Mouse (Mus musculus): ENCODE results near the gene Arf4. TPM values are rescaled to one million over a fixed set of nuclear protein-coding genes. Genes with fewer than 3 reads are reported as not detected.

Gene Arf4
- polyA plus RNA-seq, 1 experiment from 2014 or later, result 501 TPM

GRCm38 (mm10) chr14:26639251-26639650, 1.4 kb downstream of the Arf4 start:
- no peaks in the 10 kb centered on the region for H3K27me3 ChIP-seq (replicated peaks; ENCODE audit: low read depth, poor library complexity, severe bottlenecking)
- H3K27ac ChIP-seq (replicated peaks), result peak overlapping the region; percentile 96
- H3K36me3 ChIP-seq (replicated peaks), result peaks cover 6% of the 10 kb centered on the region
- WGBS, result 15% methylated on average over 11 of the region's 11 CpGs
- DNase-seq (ENCODE audit: low spot score), result no peak
- H3K4me1 ChIP-seq, result peaks cover 17% of the 10 kb centered on the region
- peak overlapping the region; percentile 94 for H3K4me3 ChIP-seq
- H3K9me3 ChIP-seq, result no peaks in the 10 kb centered on the region

GRCm38 (mm10) chr14:26639961-26640360, 2.1 kb downstream of the Arf4 start:
- no peaks in the 10 kb centered on the region for H3K9me3 ChIP-seq
- no peak for DNase-seq (ENCODE audit: low spot score)
- H3K4me1 ChIP-seq, result peaks cover 17% of the 10 kb centered on the region
- no peak overlapping the region for H3K27ac ChIP-seq (replicated peaks)
- H3K4me3 ChIP-seq, result peak overlapping the region; percentile 94
- WGBS, result 76% methylated on average over 2 of the region's 2 CpGs
- peaks cover 6% of the 10 kb centered on the region for H3K36me3 ChIP-seq (replicated peaks)
- H3K27me3 ChIP-seq (replicated peaks; ENCODE audit: low read depth, poor library complexity, severe bottlenecking), result no peaks in the 10 kb centered on the region

GRCm38 (mm10) chr14:26643006-26643624, 5.2 kb downstream of the Arf4 start:
- Histone ChIP-seq H3K27ac (replicated peaks) (no peak overlapping the region), H3K36me3 (replicated peaks) (peaks cover 22% of the 10 kb centered on the region), H3K27me3 (replicated peaks; ENCODE audit: low read depth, poor library complexity, severe bottlenecking) (no peaks in the 10 kb centered on the region), H3K4me1 (peaks cover 9% of the 10 kb centered on the region), H3K4me3 (no peak overlapping the region), H3K9me3 (no peaks in the 10 kb centered on the region)
- 83% methylated on average over 3 of the region's 3 CpGs for WGBS
- DNase-seq (ENCODE audit: low spot score), result no peak

GRCm38 (mm10) chr14:26645989-26646650, 8.2 kb downstream of the Arf4 start:
- Histone ChIP-seq H3K4me1 (no peaks in the 10 kb centered on the region), H3K9me3 (no peaks in the 10 kb centered on the region), H3K4me3 (no peak overlapping the region), H3K36me3 (replicated peaks) (peaks cover 37% of the 10 kb centered on the region), H3K27ac (replicated peaks) (no peak overlapping the region), H3K27me3 (replicated peaks; ENCODE audit: low read depth, poor library complexity, severe bottlenecking) (no peaks in the 10 kb centered on the region)
- no peak for DNase-seq (ENCODE audit: low spot score)
- WGBS, result 78% methylated on average over 5 of the region's 5 CpGs

- H3K9me3 ChIP-seq, result no peaks in the 10 kb centered on the region
- H3K4me1 ChIP-seq, result no peaks in the 10 kb centered on the region
- 89% methylated on average over 2 of the region's 2 CpGs for WGBS
- no peak overlapping the region for H3K27ac ChIP-seq (replicated peaks)
- H3K27me3 ChIP-seq (replicated peaks; ENCODE audit: low read depth, poor library complexity, severe bottlenecking), result no peaks in the 10 kb centered on the region
- no peak overlapping the region for H3K4me3 ChIP-seq
- no peak for DNase-seq (ENCODE audit: low spot score)
- H3K36me3 ChIP-seq (replicated peaks), result peaks cover 53% of the 10 kb centered on the region
Measured at GRCm38 (mm10) chr14:26647811-26648210, 9.9 kb downstream of the Arf4 start.

- Histone ChIP-seq H3K27me3 (replicated peaks; ENCODE audit: low read depth, poor library complexity, severe bottlenecking) (no peaks in the 10 kb centered on the region), H3K9me3 (no peaks in the 10 kb centered on the region), H3K4me3 (no peak overlapping the region), H3K4me1 (no peaks in the 10 kb centered on the region), H3K36me3 (replicated peaks) (peaks cover 90% of the 10 kb centered on the region), H3K27ac (replicated peaks) (no peak overlapping the region)
- no peak for DNase-seq (ENCODE audit: low spot score)
Measured at GRCm38 (mm10) chr14:26651901-26652300, 14.0 kb downstream of the Arf4 start.

GRCm38 (mm10) chr14:26658178-26658577, 20.3 kb downstream of the Arf4 start:
- Histone ChIP-seq H3K36me3 (replicated peaks) (peaks cover 76% of the 10 kb centered on the region), H3K4me1 (no peaks in the 10 kb centered on the region), H3K9me3 (no peaks in the 10 kb centered on the region), H3K27me3 (replicated peaks; ENCODE audit: low read depth, poor library complexity, severe bottlenecking) (no peaks in the 10 kb centered on the region), H3K4me3 (no peak overlapping the region), H3K27ac (replicated peaks) (no peak overlapping the region)
- DNase-seq (ENCODE audit: low spot score), result no peak

- Histone ChIP-seq H3K36me3 (replicated peaks) (peaks cover 73% of the 10 kb centered on the region), H3K9me3 (no peaks in the 10 kb centered on the region), H3K4me1 (no peaks in the 10 kb centered on the region), H3K27ac (replicated peaks) (no peak overlapping the region), H3K4me3 (no peak overlapping the region), H3K27me3 (replicated peaks; ENCODE audit: low read depth, poor library complexity, severe bottlenecking) (no peaks in the 10 kb centered on the region)
- WGBS, result 95% methylated on average over 1 of the region's 1 CpGs
- no peak for DNase-seq (ENCODE audit: low spot score)
Measured at GRCm38 (mm10) chr14:26660233-26660632, 22.4 kb downstream of the Arf4 start.

- 94% methylated on average over 3 of the region's 3 CpGs for WGBS
- H3K4me1 ChIP-seq, result peaks cover 10% of the 10 kb centered on the region
- DNase-seq (ENCODE audit: low spot score), result no peak
- H3K4me3 ChIP-seq, result no peak overlapping the region
- no peaks in the 10 kb centered on the region for H3K27me3 ChIP-seq (replicated peaks; ENCODE audit: low read depth, poor library complexity, severe bottlenecking)
- no peak overlapping the region for H3K27ac ChIP-seq (replicated peaks)
- peaks cover 69% of the 10 kb centered on the region for H3K36me3 ChIP-seq (replicated peaks)
- no peaks in the 10 kb centered on the region for H3K9me3 ChIP-seq
Measured at GRCm38 (mm10) chr14:26662016-26662415, 24.1 kb downstream of the Arf4 start.

GRCm38 (mm10) chr14:26662488-26662887, 24.6 kb downstream of the Arf4 start:
- H3K9me3 ChIP-seq, result no peaks in the 10 kb centered on the region
- no peak overlapping the region for H3K27ac ChIP-seq (replicated peaks)
- H3K4me1 ChIP-seq, result peaks cover 14% of the 10 kb centered on the region
- no peak for DNase-seq (ENCODE audit: low spot score)
- H3K27me3 ChIP-seq (replicated peaks; ENCODE audit: low read depth, poor library complexity, severe bottlenecking), result no peaks in the 10 kb centered on the region
- 86% methylated on average over 2 of the region's 2 CpGs for WGBS
- H3K36me3 ChIP-seq (replicated peaks), result peaks cover 64% of the 10 kb centered on the region
- H3K4me3 ChIP-seq, result no peak overlapping the region

GRCm38 (mm10) chr14:26663851-26664250, 26.0 kb downstream of the Arf4 start:
- H3K4me3 ChIP-seq, result no peak overlapping the region
- peaks cover 26% of the 10 kb centered on the region for H3K4me1 ChIP-seq
- H3K9me3 ChIP-seq, result no peaks in the 10 kb centered on the region
- 92% methylated on average over 2 of the region's 2 CpGs for WGBS
- no peaks in the 10 kb centered on the region for H3K27me3 ChIP-seq (replicated peaks; ENCODE audit: low read depth, poor library complexity, severe bottlenecking)
- no peak for DNase-seq (ENCODE audit: low spot score)
- H3K36me3 ChIP-seq (replicated peaks), result peaks cover 51% of the 10 kb centered on the region
- H3K27ac ChIP-seq (replicated peaks), result no peak overlapping the region

GRCm38 (mm10) chr14:26667991-26668370, 30.1 kb downstream of the Arf4 start:
- Histone ChIP-seq H3K27me3 (replicated peaks; ENCODE audit: low read depth, poor library complexity, severe bottlenecking) (no peaks in the 10 kb centered on the region), H3K4me3 (peak overlapping the region; percentile 98), H3K4me1 (peaks cover 30% of the 10 kb centered on the region), H3K9me3 (no peaks in the 10 kb centered on the region), H3K27ac (replicated peaks) (peak overlapping the region; percentile 96), H3K36me3 (replicated peaks) (peaks cover 31% of the 10 kb centered on the region)
- 23% methylated on average over 6 of the region's 6 CpGs for WGBS
- peak; percentile 11 for DNase-seq (ENCODE audit: low spot score)
